Mouse (Mus musculus) embryonic facial prominence, embryonic 10.5 days (tissue): ENCODE data around the gene Krtap12-1. TPM values are rescaled to one million over a fixed set of nuclear protein-coding genes. Genes with fewer than 3 reads are reported as not detected.
"Not testable (repeated sequence)": the region's sequence is repeated elsewhere in the genome, so short reads cannot be mapped to it uniquely, and the experiment has no call there.

Experiments
- DNase-seq: peaks from one replicate; pipeline ENCODE4 v3.0.0-alpha.2; 2017; ENCODE audit warnings: low spot score
- H3K27ac ChIP-seq: fragments of 300-500 bp; sonication (generic); replicated peaks from 2 replicates; pipeline ENCODE4 v1.5.1; 2016; ENCODE audit warnings: mild to moderate bottlenecking
- H3K27me3 ChIP-seq: fragments of 300-500 bp; sonication (generic); replicated peaks from 2 replicates; pipeline ENCODE4 v1.6.1; 2016; ENCODE audit warnings: low read depth, mild to moderate bottlenecking; ENCODE audit not compliant: poor library complexity, severe bottlenecking
- H3K36me3 ChIP-seq: fragments of 300-500 bp; sonication (generic); replicated peaks from 2 replicates; pipeline ENCODE4 v1.6.1; 2016; ENCODE audit warnings: mild to moderate bottlenecking, moderate library complexity
- H3K4me1 ChIP-seq: fragments of 300-500 bp; sonication (generic); 2 replicates; pipeline ENCODE4 v1.6.1; 2016
- H3K4me3 ChIP-seq: fragments of 300-500 bp; sonication (generic); 2 replicates; pipeline ENCODE4 v1.5.1; 2016; ENCODE audit warnings: mild to moderate bottlenecking, moderate library complexity
- H3K9me3 ChIP-seq: fragments of 300-500 bp; sonication (generic); 2 replicates; pipeline ENCODE4 v1.6.1; 2016; ENCODE audit warnings: mild to moderate bottlenecking
- WGBS: fragments of 180-500 bp; shearing (Covaris S2); methylation state at CpG from one replicate; pipeline ENCODE4 v1.1.7; 2016; 5-methylcytosine and 5-hydroxymethylcytosine counted together
- polyA plus RNA-seq: library from polyadenylated mRNA; unstranded; fragments of >200 nt; fragmentation: Nextera tagmentation; extraction: Ambion mirVana; gene quantifications from 2 replicates; pipeline ENCODE4 v1.2.1, GENCODE M21; 2016

Gene Krtap12-1
- polyA plus RNA-seq: not detected in 2 replicates

DNA sequence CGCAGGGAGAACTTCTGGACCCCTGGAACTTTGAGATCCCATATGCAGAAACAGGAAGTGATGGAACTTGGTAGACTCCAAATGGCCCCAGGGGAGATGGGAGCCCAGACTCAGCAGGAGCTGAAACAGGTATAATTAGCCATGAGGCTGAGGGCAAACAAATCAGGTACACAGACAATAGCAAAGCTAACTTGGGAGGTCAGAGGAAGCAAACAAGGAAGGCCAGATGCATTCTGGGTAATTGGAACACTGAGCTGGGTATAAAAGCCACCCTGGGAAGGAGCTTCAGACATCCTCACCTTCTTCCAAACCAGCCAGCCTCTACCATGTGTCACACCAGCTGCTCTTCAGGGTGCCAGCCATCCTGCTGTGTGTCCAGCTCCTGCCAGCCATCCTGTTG, at the start of gene Krtap12-1:
Krtap12-1 (plus strand) TSS at position 301 of the 400 bp plus-strand sequence.
- H3K36me3 ChIP-seq, DNase-seq, H3K9me3 ChIP-seq, H3K4me1 ChIP-seq, H3K4me3 ChIP-seq, H3K27ac ChIP-seq, H3K27me3 ChIP-seq: not testable (repeated sequence)
- WGBS: 91% methylated on average over 1 of the region's 1 CpGs

DNA sequence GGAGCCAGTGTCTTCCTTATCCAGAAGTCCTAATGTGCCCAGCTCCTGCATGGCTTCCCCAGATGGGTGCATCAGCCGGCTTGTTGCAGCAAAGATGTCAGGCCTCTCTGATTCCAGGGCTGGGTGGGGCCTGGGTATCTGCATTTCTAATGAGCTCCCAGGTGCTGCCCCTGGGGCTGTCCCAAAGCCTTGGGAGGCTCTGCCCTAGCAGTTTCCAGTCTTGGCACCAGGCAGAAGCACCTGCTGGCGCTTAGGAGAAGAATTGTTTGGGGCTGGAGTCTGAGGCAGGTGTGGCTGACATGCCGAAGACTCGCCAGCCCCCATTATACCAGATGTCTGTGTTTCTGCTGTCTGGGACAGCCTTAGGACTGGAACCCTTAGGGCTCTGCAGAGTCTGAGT, 49.7 kb upstream of the Krtap12-1 start:
- 77% methylated on average over 4 of the region's 4 CpGs for WGBS
- DNase-seq: no peak
- no peaks in the 10 kb centered on the region for H3K9me3 ChIP-seq
- no peak overlapping the region for H3K4me3 ChIP-seq
- H3K36me3 ChIP-seq: no peaks in the 10 kb centered on the region
- peaks cover 15% of the 10 kb centered on the region for H3K4me1 ChIP-seq
- peaks cover 11% of the 10 kb centered on the region for H3K27me3 ChIP-seq
- no peak overlapping the region for H3K27ac ChIP-seq

DNA sequence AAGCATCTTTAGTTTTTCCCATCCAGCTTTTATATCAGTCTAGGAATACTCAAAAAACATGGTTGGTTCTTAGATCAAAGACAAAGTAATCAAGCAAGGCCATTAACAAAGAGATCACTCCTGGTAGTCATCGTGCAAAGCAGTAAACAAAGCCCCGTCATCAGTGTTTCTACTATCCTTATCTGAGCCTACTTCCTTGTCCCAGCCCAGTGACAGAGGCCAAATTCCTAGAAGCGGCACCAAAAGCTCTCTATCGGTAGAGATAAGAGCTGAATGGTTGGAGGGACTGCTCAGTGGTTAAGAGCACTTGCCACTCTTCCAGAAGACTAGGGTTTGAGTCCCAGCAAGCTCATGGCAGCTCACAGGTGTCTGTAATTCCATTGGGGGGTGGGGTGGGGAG, 48.9 kb upstream of the Krtap12-1 start:
- Histone ChIP-seq H3K4me1 (peaks cover 15% of the 10 kb centered on the region), H3K27me3 (peaks cover 19% of the 10 kb centered on the region), H3K36me3 (no peaks in the 10 kb centered on the region), H3K27ac (no peak overlapping the region), H3K9me3 (no peaks in the 10 kb centered on the region), H3K4me3 (no peak overlapping the region)
- WGBS: 82% methylated on average over 4 of the region's 4 CpGs
- DNase-seq: no peak

DNA sequence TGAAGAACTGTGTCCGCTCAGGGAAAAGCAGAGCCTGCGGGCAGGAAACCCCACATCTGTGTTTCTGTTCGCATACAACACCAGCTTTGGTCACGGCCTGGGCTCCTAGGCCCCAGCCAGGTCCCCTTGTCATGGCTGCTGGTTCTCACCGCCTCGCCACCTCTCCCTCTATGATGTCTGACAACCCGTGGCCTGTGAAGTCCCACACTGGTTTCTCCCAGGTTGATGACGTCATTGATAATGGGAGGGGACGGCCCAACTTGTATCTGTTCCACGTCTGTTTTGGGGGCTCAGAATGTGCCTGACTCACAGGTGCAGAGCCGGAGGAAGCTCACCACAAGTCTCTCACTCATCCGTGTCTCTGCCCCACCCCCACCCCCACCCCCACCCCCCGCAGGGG, 46.6 kb upstream of the Krtap12-1 start:
- 58% methylated on average over 13 of the region's 13 CpGs for WGBS
- peaks cover 42% of the 10 kb centered on the region for H3K27me3 ChIP-seq

GRCm38 (mm10) chr10:77677562-77677961, 42.8 kb upstream of the Krtap12-1 start:
- WGBS: under 1% methylated on average over 35 of the region's 35 CpGs
- Histone ChIP-seq H3K36me3 (no peaks in the 10 kb centered on the region), H3K27me3 (peaks cover 61% of the 10 kb centered on the region), H3K4me1 (peaks cover 33% of the 10 kb centered on the region), H3K27ac (peak overlapping the region; percentile 66), H3K9me3 (no peaks in the 10 kb centered on the region), H3K4me3 (peak overlapping the region; percentile 58)
- peak; percentile 62 for DNase-seq

More for the DNA sequence above, 46.6 kb upstream of the Krtap12-1 start:
- Histone ChIP-seq H3K36me3 (no peaks in the 10 kb centered on the region), H3K27ac (no peak overlapping the region), H3K4me3 (no peak overlapping the region), H3K9me3 (no peaks in the 10 kb centered on the region), H3K4me1 (peaks cover 31% of the 10 kb centered on the region)
- DNase-seq: no peak

- Histone ChIP-seq H3K4me3 (no peak overlapping the region), H3K4me1 (peaks cover 43% of the 10 kb centered on the region), H3K9me3 (no peaks in the 10 kb centered on the region), H3K27me3 (peaks cover 77% of the 10 kb centered on the region), H3K27ac (no peak overlapping the region), H3K36me3 (no peaks in the 10 kb centered on the region)
- DNase-seq: no peak
- 69% methylated on average over 7 of the region's 7 CpGs for WGBS
These were observed 37.4 kb upstream of the Krtap12-1 start for GRCm38 (mm10) chr10:77682994-77683393.

- H3K36me3 ChIP-seq: no peaks in the 10 kb centered on the region
- no peak overlapping the region for H3K4me3 ChIP-seq
- peaks cover 39% of the 10 kb centered on the region for H3K4me1 ChIP-seq
- H3K9me3 ChIP-seq: no peaks in the 10 kb centered on the region
- peaks cover 77% of the 10 kb centered on the region for H3K27me3 ChIP-seq
- no peak overlapping the region for H3K27ac ChIP-seq
- WGBS: 26% methylated on average over 8 of the region's 8 CpGs
- DNase-seq: peak; percentile 57
These were observed 36.2 kb upstream of the Krtap12-1 start for GRCm38 (mm10) chr10:77684181-77684580.

- H3K36me3 ChIP-seq: no peaks in the 10 kb centered on the region
- peaks cover 53% of the 10 kb centered on the region for H3K4me1 ChIP-seq
- DNase-seq: no peak
These were observed 34.3 kb upstream of the Krtap12-1 start, which contains the start of gene Tspear for GRCm38 (mm10) chr10:77685895-77686664. Tspear (plus strand) TSS chr10:77686569.

DNA sequence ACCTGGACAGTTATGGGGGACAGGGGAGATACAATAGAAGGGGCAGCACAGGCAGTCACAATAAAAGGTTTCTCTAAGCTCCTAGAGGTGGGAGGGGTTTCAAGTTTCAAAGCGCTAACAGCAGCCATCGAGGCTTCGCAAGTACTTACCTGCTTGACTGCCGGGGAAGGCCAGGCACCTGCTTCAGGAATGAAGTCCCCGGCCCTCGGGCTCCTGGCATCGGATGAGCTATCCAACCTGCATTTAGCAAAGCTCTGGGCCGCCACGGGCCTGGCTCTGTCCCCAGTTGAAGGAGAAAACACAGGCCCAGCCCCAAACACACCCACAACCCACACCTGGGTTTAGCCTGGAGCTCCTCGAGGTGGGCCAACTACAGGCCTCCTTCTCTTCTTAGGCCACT, 33.4 kb upstream of the Krtap12-1 start:
- WGBS: 18% methylated on average over 10 of the region's 10 CpGs
- H3K9me3 ChIP-seq: no peaks in the 10 kb centered on the region
- no peak for DNase-seq
- no peak overlapping the region for H3K27ac ChIP-seq
- peaks cover 53% of the 10 kb centered on the region for H3K4me1 ChIP-seq
- H3K4me3 ChIP-seq: no peak overlapping the region
- H3K36me3 ChIP-seq: no peaks in the 10 kb centered on the region
- peaks cover 81% of the 10 kb centered on the region for H3K27me3 ChIP-seq

More at GRCm38 (mm10) chr10:77685895-77686664, 34.3 kb upstream of the Krtap12-1 start, which contains the start of gene Tspear:
- no peak within 1 kb of the TSS for H3K27ac ChIP-seq
- 3% methylated on average over 22 of the region's 22 CpGs for WGBS
- no peak within 1 kb of the TSS for H3K4me3 ChIP-seq
- H3K27me3 ChIP-seq: peaks cover 76% of the 10 kb centered on the region
- no peaks in the 10 kb centered on the region for H3K9me3 ChIP-seq

DNA sequence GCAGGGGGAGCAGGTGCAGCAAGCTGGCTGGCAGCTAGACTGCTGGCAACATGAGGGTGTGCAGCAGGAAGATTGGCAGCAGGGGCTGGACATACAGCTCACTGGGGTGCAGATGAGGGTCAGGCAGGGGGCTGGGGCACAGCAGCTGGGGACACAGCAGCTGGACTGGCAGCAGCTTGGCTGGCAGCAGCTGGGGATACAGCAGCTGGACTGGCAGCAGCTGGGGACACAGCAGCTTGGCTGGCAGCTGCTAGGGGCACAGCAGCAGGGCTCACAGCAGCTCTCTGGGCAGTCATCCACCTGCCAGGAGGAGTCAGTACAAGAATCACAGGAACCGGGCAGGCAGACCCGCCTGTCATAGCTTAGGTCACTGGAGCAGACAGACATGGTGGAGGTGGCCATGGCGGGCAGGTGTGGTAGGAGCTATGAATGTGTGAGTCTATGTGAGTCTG, 30.0 kb upstream of the Krtap12-1 start, which contains the start of gene Gm19402:
Gm19402 (minus strand) TSS at position 402 of the 452 bp plus-strand sequence.
- DNase-seq, H3K4me3 ChIP-seq, H3K9me3 ChIP-seq, H3K36me3 ChIP-seq, H3K27ac ChIP-seq: not testable (repeated sequence)
- H3K4me1 ChIP-seq: peaks cover 53% of the 10 kb centered on the region
- 74% methylated on average over 3 of the region's 3 CpGs for WGBS
- peaks cover 56% of the 10 kb centered on the region for H3K27me3 ChIP-seq

GRCm38 (mm10) chr10:77697133-77697532, 23.3 kb upstream of the Krtap12-1 start, which contains the start of gene Gm9508:
Gm9508 (minus strand) TSS chr10:77697233.
- Histone ChIP-seq H3K36me3 (no peaks in the 10 kb centered on the region), H3K4me3 (no peak within 1 kb of the TSS), H3K27ac (no peak within 1 kb of the TSS), H3K9me3 (no peaks in the 10 kb centered on the region), H3K27me3 (no peaks in the 10 kb centered on the region), H3K4me1 (peaks cover 29% of the 10 kb centered on the region)
- DNase-seq: no peak
- WGBS: 33% methylated on average over 4 of the region's 4 CpGs

DNA sequence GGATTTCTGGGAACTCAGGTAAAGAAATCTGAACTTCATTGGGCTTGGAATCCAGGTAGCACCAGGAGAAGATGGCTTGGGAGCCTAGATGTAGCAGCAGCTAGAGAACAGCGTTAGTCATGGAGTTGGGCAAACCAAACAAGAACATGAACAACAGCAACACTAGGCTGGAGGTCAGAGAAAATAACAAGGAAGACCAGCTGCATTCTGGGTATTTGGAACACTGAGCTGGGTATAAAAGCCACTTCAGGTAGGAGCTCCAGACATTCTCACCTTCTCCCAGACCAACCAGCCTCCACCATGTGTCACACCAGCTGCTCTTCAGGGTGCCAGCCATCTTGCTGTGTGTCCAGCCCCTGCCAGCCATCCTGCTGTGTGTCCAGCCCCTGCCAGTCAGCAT, 14.1 kb upstream of the Krtap12-1 start, which contains the start of gene Gm10272:
Gm10272 (plus strand) TSS at position 301 of the 400 bp plus-strand sequence.
- H3K27me3 ChIP-seq: no peaks in the 10 kb centered on the region
- no peak within 1 kb of the TSS for H3K27ac ChIP-seq
- H3K4me3 ChIP-seq: no peak within 1 kb of the TSS
- DNase-seq: no peak
- peaks cover 27% of the 10 kb centered on the region for H3K9me3 ChIP-seq
- 95% methylated on average over 1 of the region's 1 CpGs for WGBS
- H3K36me3 ChIP-seq: no peaks in the 10 kb centered on the region
- H3K4me1 ChIP-seq: no peaks in the 10 kb centered on the region

DNA sequence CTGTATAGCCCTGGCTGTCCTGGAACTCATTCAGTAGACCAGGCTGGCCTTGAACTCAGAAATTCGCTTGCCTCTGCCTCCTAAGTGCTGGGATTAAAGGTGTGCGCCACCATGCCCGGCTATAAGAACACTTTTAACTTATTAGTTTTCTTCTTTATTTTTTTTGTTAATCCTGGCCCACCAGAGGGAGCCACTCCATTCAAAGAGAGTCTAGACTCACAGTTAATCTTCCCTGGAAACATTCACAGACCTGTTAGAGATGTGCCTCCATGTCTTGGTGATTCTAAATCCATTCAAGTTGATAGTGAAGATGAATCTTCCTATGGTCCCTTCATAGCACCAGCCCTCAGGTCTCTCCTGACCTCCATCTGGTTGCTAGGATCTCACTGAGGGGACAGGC, 10.6 kb upstream of the Krtap12-1 start:
- Histone ChIP-seq H3K4me1 (no peaks in the 10 kb centered on the region), H3K9me3 (peaks cover 17% of the 10 kb centered on the region; the same call in 1 of the 2 replicates), H3K4me3 (no peak overlapping the region), H3K36me3 (no peaks in the 10 kb centered on the region), H3K27me3 (no peaks in the 10 kb centered on the region), H3K27ac (no peak overlapping the region)
- no peak for DNase-seq
- 83% methylated on average over 3 of the region's 3 CpGs for WGBS
